Mouse (Mus musculus) cerebellum, postnatal 25 days (tissue): ENCODE measurements around the gene Cd151.

Source experiments
- DNase-seq, 2 experiments: peaks; one replicate each; pipeline ENCODE4 v3.0.0; 2021; ENCODE audit warnings: mixed read lengths in 2 of 2

Gene Cd151

GRCm38 (mm10) chr7:141475011-141475804 is 8.0 kb downstream of the Cd151 start, which contains the start of the genes Polr2l and Tspan4:
Gene Polr2l, minus strand, starts transcription at chr7:141475132.
Gene Tspan4, plus strand, starts transcription at chr7:141475240.
- peak; percentile 91 to 93 for DNase-seq

GRCm38 (mm10) chr7:141475805-141476158 is 8.6 kb downstream of the Cd151 start:
- DNase-seq, result peak in 1 of 2 experiments; percentile 40

GRCm38 (mm10) chr7:141476226-141476980 is 9.2 kb downstream of the Cd151 start:
- DNase-seq, result peak in 1 of 2 experiments; percentile 59

GRCm38 (mm10) chr7:141476981-141477370 is 9.8 kb downstream of the Cd151 start:
- DNase-seq, result peak in 1 of 2 experiments; percentile 45

GRCm38 (mm10) chr7:141477578-141478269 is 10.5 kb downstream of the Cd151 start:
- no peak for DNase-seq

GRCm38 (mm10) chr7:141478270-141478748 is 11.1 kb downstream of the Cd151 start:
- no peak for DNase-seq

- DNase-seq, result peak; percentile 85
Observed at GRCm38 (mm10) chr7:141480842-141481497, 13.8 kb downstream of the Cd151 start.

- peak; percentile 88 to 92 for DNase-seq
Observed at GRCm38 (mm10) chr7:141481498-141482401, 14.6 kb downstream of the Cd151 start.

- DNase-seq, result peak; percentile 65 to 70
Observed at GRCm38 (mm10) chr7:141482531-141483024, 15.4 kb downstream of the Cd151 start.

GRCm38 (mm10) chr7:141483114-141483653 is 16.0 kb downstream of the Cd151 start:
- DNase-seq, result peak; percentile 41 to 43

GRCm38 (mm10) chr7:141484186-141485120 is 17.3 kb downstream of the Cd151 start:
- peak; percentile 65 to 72 for DNase-seq

- DNase-seq, result no peak
Observed at GRCm38 (mm10) chr7:141485186-141485585, 18.0 kb downstream of the Cd151 start.

GRCm38 (mm10) chr7:141485606-141486005 is 18.4 kb downstream of the Cd151 start:
- peak; percentile 97 to 98 for DNase-seq

GRCm38 (mm10) chr7:141486239-141486638 is 19.0 kb downstream of the Cd151 start:
- DNase-seq, result peak in 1 of 2 experiments; percentile 43

- DNase-seq, result peak in 1 of 2 experiments; percentile 46
Observed at GRCm38 (mm10) chr7:141487141-141487540, 19.9 kb downstream of the Cd151 start.

- peak in 1 of 2 experiments; percentile 41 for DNase-seq
Observed at GRCm38 (mm10) chr7:141491151-141491550, 24.0 kb downstream of the Cd151 start.

GRCm38 (mm10) chr7:141492738-141493137 is 25.5 kb downstream of the Cd151 start:
- DNase-seq, result peak; percentile 71 to 79

GRCm38 (mm10) chr7:141493729-141494128 is 26.5 kb downstream of the Cd151 start:
- peak; percentile 42 to 47 for DNase-seq

- DNase-seq, result peak; percentile 42 to 46
Observed at GRCm38 (mm10) chr7:141495379-141495778, 28.2 kb downstream of the Cd151 start.
